Mouse (Mus musculus): ENCODE data around the gene Lrfn2. TPM values are rescaled to one million over a fixed set of nuclear protein-coding genes. Genes with fewer than 3 reads are reported as not detected.

Gene Lrfn2
- polyA plus RNA-seq, 1 experiment, result 3.1 TPM

DNA sequence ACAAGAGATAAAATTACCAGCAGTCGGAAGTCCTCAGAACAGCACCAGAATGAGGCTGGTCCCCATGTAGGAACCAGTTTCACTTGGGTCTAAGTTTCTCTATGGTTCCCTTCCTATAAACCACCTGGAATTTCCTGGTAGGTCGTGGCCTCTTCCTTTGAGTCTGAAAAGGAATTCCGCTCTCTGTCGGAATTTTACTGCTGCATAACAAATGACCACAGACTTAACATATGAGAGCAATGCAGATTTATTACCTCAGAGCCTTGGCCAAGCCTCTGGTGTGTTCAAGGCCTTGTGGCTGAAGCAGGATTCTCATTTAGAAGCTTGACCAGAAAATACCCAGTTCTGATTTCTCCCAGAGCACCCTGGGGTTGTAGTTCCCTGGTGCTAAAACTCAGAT lies 115.7 kb downstream of the Lrfn2 start:
- DNase-seq, result no peak
- Histone ChIP-seq H3K4me3 (replicated peaks; ENCODE audit: insufficient read depth, low read depth, low read length) (no peak overlapping the region), H3K4me1 (ENCODE audit: control insufficient read depth, insufficient read depth, low read length) (no peaks in the 10 kb centered on the region), H3K27ac (ENCODE audit: insufficient read depth, low read length) (no peak overlapping the region), H3K27me3 (ENCODE audit: control insufficient read depth, insufficient read depth, low read length) (no peaks in the 10 kb centered on the region)
- TF ChIP-seq POLR2A (IDR thresholded peaks at IDR 0.05; ENCODE audit: borderline replicate concordance, insufficient read depth, low read length), result no peak
- TF ChIP-seq CTCF (IDR thresholded peaks at IDR 0.05; ENCODE audit: borderline replicate concordance, insufficient read depth, low read depth, low read length), result no peak
- 88% methylated on average over 4 of the region's 4 CpGs for WGBS

DNA sequence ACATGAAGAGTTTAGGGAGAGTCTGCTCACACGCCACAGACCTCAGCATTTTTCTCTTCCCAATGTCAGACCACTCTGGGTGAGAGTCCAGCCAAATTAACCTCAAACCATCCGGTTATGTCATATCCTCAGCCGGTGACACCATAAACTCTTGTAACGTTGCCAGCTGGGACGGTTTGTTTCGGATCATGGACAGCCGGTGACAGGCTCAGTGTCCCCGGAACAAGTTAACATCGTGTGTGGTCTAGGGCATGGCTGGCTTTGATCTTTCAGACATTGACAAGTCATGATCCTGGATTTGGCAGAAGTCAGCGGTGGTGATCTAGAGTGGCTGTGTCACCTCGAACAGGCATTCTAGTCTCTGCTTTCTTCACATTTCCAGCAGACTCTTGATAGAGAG lies 119.1 kb downstream of the Lrfn2 start:
- WGBS, result 40% methylated on average over 11 of the region's 11 CpGs
- no peaks in the 10 kb centered on the region; the same call in 1 of the 2 replicates for H3K27me3 ChIP-seq (ENCODE audit: control insufficient read depth, insufficient read depth, low read length)
- no peak overlapping the region for H3K4me3 ChIP-seq (replicated peaks; ENCODE audit: insufficient read depth, low read depth, low read length)
- no peak overlapping the region for H3K27ac ChIP-seq (ENCODE audit: insufficient read depth, low read length)
- no peak for DNase-seq
- no peaks in the 10 kb centered on the region for H3K4me1 ChIP-seq (ENCODE audit: control insufficient read depth, insufficient read depth, low read length)
- TF ChIP-seq POLR2A (IDR thresholded peaks at IDR 0.05; ENCODE audit: borderline replicate concordance, insufficient read depth, low read length), result no peak

DNA sequence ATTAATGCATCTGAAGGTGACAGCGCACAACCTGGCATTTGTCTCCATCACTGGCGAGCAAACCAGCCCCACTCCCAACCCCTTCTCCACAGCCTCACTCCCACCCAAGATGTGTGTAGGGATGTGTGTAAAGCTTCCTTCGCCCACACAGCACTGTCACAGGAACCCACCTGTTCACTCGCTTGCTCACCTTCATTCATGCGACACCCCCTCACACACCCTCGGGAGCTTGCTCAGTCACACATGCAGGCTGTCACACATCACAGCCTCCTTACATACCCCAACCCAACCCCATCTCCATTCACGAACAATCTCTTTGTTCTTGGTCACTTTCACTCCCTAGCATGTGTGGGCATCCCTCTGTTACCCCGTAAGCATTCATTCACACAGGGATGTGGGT lies 129.0 kb downstream of the Lrfn2 start:
- H3K4me1 ChIP-seq (ENCODE audit: control insufficient read depth, insufficient read depth, low read length), result no peaks in the 10 kb centered on the region
- no peak overlapping the region for H3K4me3 ChIP-seq (replicated peaks; ENCODE audit: insufficient read depth, low read depth, low read length)
- H3K27me3 ChIP-seq (ENCODE audit: control insufficient read depth, insufficient read depth, low read length), result no peaks in the 10 kb centered on the region; the same call in 1 of the 2 replicates
- no peak overlapping the region for H3K27ac ChIP-seq (ENCODE audit: insufficient read depth, low read length)
- WGBS, result 90% methylated on average over 8 of the region's 8 CpGs
- TF ChIP-seq CTCF (IDR thresholded peaks at IDR 0.05; ENCODE audit: borderline replicate concordance, insufficient read depth, low read depth, low read length) (no peak), POLR2A (IDR thresholded peaks at IDR 0.05; ENCODE audit: borderline replicate concordance, insufficient read depth, low read length) (no peak)
- no peak for DNase-seq

DNA sequence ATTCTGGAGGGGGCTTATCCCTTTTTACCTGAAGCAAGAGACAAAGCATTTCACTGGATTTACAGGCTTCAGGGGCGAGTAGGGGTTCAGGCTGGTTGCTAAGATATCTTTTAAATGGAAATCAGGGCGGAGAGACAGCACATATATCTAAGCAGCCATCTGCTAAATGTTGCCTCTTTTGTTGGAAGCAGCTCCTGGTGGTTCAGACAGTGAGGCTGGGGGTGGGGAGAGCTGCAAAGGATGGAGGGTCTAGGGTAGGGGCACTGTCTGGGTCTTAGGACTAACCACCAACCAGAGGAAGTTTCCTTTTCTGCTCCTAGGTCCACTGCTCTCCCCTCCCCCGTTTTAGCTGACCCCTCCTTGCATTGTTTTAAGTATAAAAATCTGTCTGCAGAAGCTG lies 131.6 kb downstream of the Lrfn2 start:
- WGBS, result 60% methylated on average over 3 of the region's 3 CpGs
- H3K27ac ChIP-seq (ENCODE audit: insufficient read depth, low read length), result no peak overlapping the region
- DNase-seq, result no peak

GRCm38 (mm10) chr17:49064526-49064925 lies 132.3 kb downstream of the Lrfn2 start:
- Histone ChIP-seq H3K27ac (ENCODE audit: insufficient read depth, low read length) (no peak overlapping the region), H3K4me1 (ENCODE audit: control insufficient read depth, insufficient read depth, low read length) (no peaks in the 10 kb centered on the region), H3K27me3 (ENCODE audit: control insufficient read depth, insufficient read depth, low read length) (no peaks in the 10 kb centered on the region; the same call in 1 of the 2 replicates), H3K4me3 (replicated peaks; ENCODE audit: insufficient read depth, low read depth, low read length) (no peak overlapping the region)
- 54% methylated on average over 8 of the region's 8 CpGs for WGBS
- TF ChIP-seq POLR2A (IDR thresholded peaks at IDR 0.05; ENCODE audit: borderline replicate concordance, insufficient read depth, low read length), result no peak
- TF ChIP-seq CTCF (IDR thresholded peaks at IDR 0.05; ENCODE audit: borderline replicate concordance, insufficient read depth, low read depth, low read length), result no peak
- DNase-seq, result no peak

More for the DNA sequence above, 131.6 kb downstream of the Lrfn2 start:
- H3K4me3 ChIP-seq (replicated peaks; ENCODE audit: insufficient read depth, low read depth, low read length), result no peak overlapping the region
- H3K4me1 ChIP-seq (ENCODE audit: control insufficient read depth, insufficient read depth, low read length), result no peaks in the 10 kb centered on the region
- H3K27me3 ChIP-seq (ENCODE audit: control insufficient read depth, insufficient read depth, low read length), result no peaks in the 10 kb centered on the region; the same call in 1 of the 2 replicates
- TF ChIP-seq POLR2A (IDR thresholded peaks at IDR 0.05; ENCODE audit: borderline replicate concordance, insufficient read depth, low read length) (no peak), CTCF (IDR thresholded peaks at IDR 0.05; ENCODE audit: borderline replicate concordance, insufficient read depth, low read depth, low read length) (no peak)

DNA sequence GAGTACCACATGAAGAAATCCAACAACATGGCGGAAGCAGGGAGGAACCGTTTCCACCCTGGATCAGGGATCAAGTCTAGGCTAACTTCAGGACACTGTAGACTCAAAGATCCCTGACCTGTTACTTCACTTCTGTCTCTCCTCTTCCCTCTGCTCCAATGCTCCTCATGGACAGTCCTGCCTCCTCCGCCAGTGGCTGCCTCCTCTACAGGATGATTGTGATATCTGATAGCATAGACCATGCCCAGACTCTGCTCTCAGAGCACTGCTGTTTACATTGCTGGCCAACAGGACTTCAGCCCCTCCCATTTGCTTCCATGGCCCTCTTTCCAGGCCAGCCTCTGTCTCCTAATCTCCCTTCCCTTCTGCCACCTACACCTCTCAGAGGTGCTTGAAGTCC lies 132.9 kb downstream of the Lrfn2 start:
- Histone ChIP-seq H3K27me3 (ENCODE audit: control insufficient read depth, insufficient read depth, low read length) (no peaks in the 10 kb centered on the region; the same call in 1 of the 2 replicates), H3K27ac (ENCODE audit: insufficient read depth, low read length) (no peak overlapping the region), H3K4me1 (ENCODE audit: control insufficient read depth, insufficient read depth, low read length) (no peaks in the 10 kb centered on the region), H3K4me3 (replicated peaks; ENCODE audit: insufficient read depth, low read depth, low read length) (no peak overlapping the region)
- DNase-seq, result no peak
- 95% methylated on average over 3 of the region's 3 CpGs for WGBS
- TF ChIP-seq POLR2A (IDR thresholded peaks at IDR 0.05; ENCODE audit: borderline replicate concordance, insufficient read depth, low read length), result no peak
- no peak for TF ChIP-seq CTCF (IDR thresholded peaks at IDR 0.05; ENCODE audit: borderline replicate concordance, insufficient read depth, low read depth, low read length)

GRCm38 (mm10) chr17:49066748-49067147 lies 134.6 kb downstream of the Lrfn2 start:
- no peak overlapping the region for H3K27ac ChIP-seq (ENCODE audit: insufficient read depth, low read length)
- no peak for DNase-seq
- H3K4me3 ChIP-seq (replicated peaks; ENCODE audit: insufficient read depth, low read depth, low read length), result no peak overlapping the region
- TF ChIP-seq CTCF (IDR thresholded peaks at IDR 0.05; ENCODE audit: borderline replicate concordance, insufficient read depth, low read depth, low read length) (no peak), POLR2A (IDR thresholded peaks at IDR 0.05; ENCODE audit: borderline replicate concordance, insufficient read depth, low read length) (no peak)
- 70% methylated on average over 6 of the region's 6 CpGs for WGBS
- H3K27me3 ChIP-seq (ENCODE audit: control insufficient read depth, insufficient read depth, low read length), result no peaks in the 10 kb centered on the region
- H3K4me1 ChIP-seq (ENCODE audit: control insufficient read depth, insufficient read depth, low read length), result no peaks in the 10 kb centered on the region

GRCm38 (mm10) chr17:49078168-49078567 lies 146.0 kb downstream of the Lrfn2 start:
- Histone ChIP-seq H3K27ac (ENCODE audit: insufficient read depth, low read length) (no peak overlapping the region), H3K4me3 (replicated peaks; ENCODE audit: insufficient read depth, low read depth, low read length) (no peak overlapping the region), H3K27me3 (ENCODE audit: control insufficient read depth, insufficient read depth, low read length) (no peaks in the 10 kb centered on the region), H3K4me1 (ENCODE audit: control insufficient read depth, insufficient read depth, low read length) (no peaks in the 10 kb centered on the region)
- WGBS, result 20% methylated on average over 2 of the region's 2 CpGs
- DNase-seq, result no peak
- TF ChIP-seq POLR2A (IDR thresholded peaks at IDR 0.05; ENCODE audit: borderline replicate concordance, insufficient read depth, low read length), result no peak
- no peak for TF ChIP-seq CTCF (IDR thresholded peaks at IDR 0.05; ENCODE audit: borderline replicate concordance, insufficient read depth, low read depth, low read length)
